Mouse (Mus musculus) ovary, adult 10 weeks (tissue): Measurements from ENCODE around the gene Ccdc182. TPM values are rescaled to one million over a fixed set of nuclear protein-coding genes. Genes with fewer than 3 reads are reported as not detected.

ENCODE experiments used
- polyA plus RNA-seq: library from polyadenylated mRNA; stranded (reverse); fragments of 350-450 nt; fragmentation: Illumina TruSeq; extraction: RNeasy Lipid Tissue Mini Kit (QIAGEN cat#74804); gene quantifications from one replicate; pipeline ENCODE4 v1.2.3, GENCODE M21; 2014

The Ccdc182 gene
- polyA plus RNA-seq, result not detected

DNA sequence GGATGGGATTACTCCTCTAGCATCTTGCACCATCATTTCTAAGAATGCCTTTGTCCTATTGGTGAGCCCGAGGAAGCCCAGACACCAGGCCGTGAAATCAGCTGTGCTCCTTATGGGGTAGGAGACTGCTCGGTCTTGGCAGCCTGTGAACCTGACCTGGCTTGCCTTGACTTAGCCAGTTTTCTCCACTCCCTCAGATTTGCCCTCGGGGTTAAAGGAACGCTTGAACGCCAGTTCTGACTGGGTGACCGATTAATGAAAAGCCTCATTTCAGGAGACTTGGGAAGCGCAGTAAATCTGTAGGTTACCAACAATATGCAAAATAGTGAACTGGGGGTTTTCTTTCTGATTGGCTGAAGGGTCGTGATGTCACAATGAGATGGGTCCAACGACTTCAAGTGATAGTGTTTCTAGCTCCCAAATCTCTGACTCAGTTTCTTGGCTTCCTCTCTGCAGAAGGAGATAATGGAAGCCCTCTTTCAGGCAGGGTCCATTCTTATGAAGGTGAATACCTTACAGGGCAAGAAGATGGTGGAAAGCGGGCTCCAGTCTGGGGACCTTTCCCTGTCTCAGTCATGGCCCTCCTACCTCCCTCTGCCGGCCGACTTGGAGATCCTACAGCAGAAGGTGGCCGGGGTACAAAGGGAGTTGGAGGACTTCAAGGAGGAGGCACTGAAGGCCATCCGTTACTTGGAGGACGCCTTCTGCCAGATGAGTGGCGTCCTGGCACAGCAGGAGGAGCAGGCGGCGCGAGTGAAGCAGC is at the start of gene Ccdc182:
TSS of gene Ccdc182 (plus strand) at position 428 of the 763 bp plus-strand sequence.

Other genes starting within 250 kb of the Ccdc182 start
- 1,037 TPM for gene Srsf1, start 246.7 kb upstream of the Ccdc182 start, polyA plus RNA-seq
- gene Vezf1, start 225.8 kb upstream of the Ccdc182 start, polyA plus RNA-seq, result 161 TPM
- gene Cuedc1, start 196.0 kb upstream of the Ccdc182 start, polyA plus RNA-seq, result 4.7 TPM
- gene Mrps23, start 89.7 kb upstream of the Ccdc182 start, polyA plus RNA-seq, result 62.1 TPM